Mouse (Mus musculus): Measurements from ENCODE around the gene Dusp18.

DNA sequence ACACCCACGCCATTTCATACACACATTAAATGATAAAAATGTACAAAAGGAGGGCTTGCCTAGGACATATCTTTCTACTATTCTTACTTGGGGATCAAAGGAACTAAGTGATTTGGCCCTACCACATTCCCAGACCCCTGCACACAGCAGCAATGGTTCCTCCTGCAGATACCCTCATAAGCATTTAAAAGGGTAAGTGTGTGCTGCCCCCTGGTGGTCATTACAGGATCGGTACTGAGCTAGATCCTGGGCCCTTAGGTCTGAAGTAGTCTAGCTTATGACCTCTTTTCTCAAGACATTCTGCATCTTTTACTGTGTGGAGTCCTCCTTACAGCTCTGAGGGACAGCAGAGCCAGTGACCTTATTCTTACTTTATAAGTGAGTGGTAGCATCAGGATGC, 15.2 kb upstream of the Dusp18 start:
- TF ChIP-seq CTCF (IDR thresholded peaks at IDR 0.05; ENCODE audit: insufficient read depth, low read length) (peak; percentile 57), POLR2A (IDR thresholded peaks at IDR 0.05; ENCODE audit: borderline replicate concordance, extremely low read depth, low read depth, low read length) (no peak)
